Mouse (Mus musculus) spleen, adult 2 months (tissue): ENCODE measurements around the gene Unc79. TPM values are rescaled to one million over a fixed set of nuclear protein-coding genes. Genes with fewer than 3 reads are reported as not detected.

Experiments used
- DNase-seq, 2 experiments: peaks; one replicate each; pipeline versions ENCODE4 v3.0.0 to v3.0.0-alpha.2; 2012 to 2021; ENCODE audit warnings: low spot score in 2 of 2, low read depth in 1 of 2
- H3K27ac ChIP-seq: fragments of 200-500 bp; 2 replicates; pipeline ENCODE4 v1.5.1; 2012; ENCODE audit warnings: low read length, inconsistent platforms; ENCODE audit not compliant: insufficient read depth
- H3K27me3 ChIP-seq: fragments of 200-500 bp; 2 replicates; pipeline ENCODE4 v1.6.1; 2012; ENCODE audit warnings: mild to moderate bottlenecking, moderate library complexity, low read length, inconsistent platforms; ENCODE audit not compliant: control insufficient read depth, insufficient read depth
- H3K36me3 ChIP-seq: fragments of 200-500 bp; 2 replicates; pipeline ENCODE4 v1.6.1; 2012; ENCODE audit warnings: mild to moderate bottlenecking, low read length, inconsistent platforms; ENCODE audit not compliant: control insufficient read depth, insufficient read depth
- H3K4me1 ChIP-seq: fragments of 200-500 bp; 2 replicates; pipeline ENCODE4 v1.6.1; 2011; ENCODE audit warnings: inconsistent platforms; ENCODE audit not compliant: control insufficient read depth, insufficient read depth, insufficient read length
- H3K4me3 ChIP-seq: fragments of 200-500 bp; 2 replicates; pipeline ENCODE4 v1.5.1; 2011; ENCODE audit warnings: mild to moderate bottlenecking, inconsistent platforms; ENCODE audit not compliant: insufficient read depth, insufficient read length; ENCODE audit errors: extremely low read depth
- CTCF ChIP-seq: fragments of 200-500 bp; IDR thresholded peaks from 2 replicates; pipeline ENCODE4 v1.5.1; 2011; ENCODE audit warnings: mild to moderate bottlenecking, inconsistent platforms; ENCODE audit not compliant: insufficient read depth, insufficient read length, insufficient replicate concordance; ENCODE audit errors: extremely low read depth
- POLR2A ChIP-seq: fragments of 200-500 bp; IDR thresholded peaks from 2 replicates; pipeline ENCODE4 v1.6.1; 2011; ENCODE audit warnings: low read depth, low read length, inconsistent platforms
- WGBS: fragments of 180-500 bp; shearing (Covaris S2); methylation state at CpG from one replicate; pipeline ENCODE4 v1.1.7; 2018; 5-methylcytosine and 5-hydroxymethylcytosine counted together
- polyA plus RNA-seq: library from polyadenylated mRNA; depleted of rRNA; stranded (reverse); fragments of >200 nt; gene quantifications from 2 replicates; pipeline ENCODE4 v1.2.3, GENCODE M21; 2012

Unc79 gene
- polyA plus RNA-seq, 1 experiment = 0.12 TPM

DNA sequence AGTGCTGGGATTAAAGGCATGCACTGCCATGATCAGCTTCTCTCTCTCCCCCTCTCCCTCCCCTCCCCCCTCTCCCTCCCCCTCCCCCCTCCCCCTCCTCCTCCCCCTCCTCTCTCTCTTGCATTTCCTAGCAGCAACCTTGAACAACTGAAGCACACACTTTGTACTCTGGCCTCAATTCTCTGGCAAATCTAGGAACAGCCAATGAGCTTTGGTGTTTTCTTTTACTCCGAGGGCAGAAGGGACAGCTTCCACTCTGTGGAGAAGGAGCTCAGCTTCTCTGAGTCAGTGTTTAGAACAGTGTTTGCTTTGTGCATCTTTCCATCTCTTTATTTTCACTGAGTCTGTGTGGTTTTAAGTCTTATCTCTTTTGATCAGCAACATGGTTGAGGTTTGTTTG, 12.8 kb upstream of the Unc79 start:
- no peak overlapping the region for H3K4me3 ChIP-seq
- H3K36me3 ChIP-seq = no peaks in the 10 kb centered on the region
- no peaks in the 10 kb centered on the region for H3K4me1 ChIP-seq
- no peak overlapping the region for H3K27ac ChIP-seq
- H3K27me3 ChIP-seq = no peaks in the 10 kb centered on the region
- WGBS = 50% methylated on average over 1 of the region's 1 CpGs
- DNase-seq = no peak
- TF ChIP-seq POLR2A (no peak), CTCF (no peak)

DNA sequence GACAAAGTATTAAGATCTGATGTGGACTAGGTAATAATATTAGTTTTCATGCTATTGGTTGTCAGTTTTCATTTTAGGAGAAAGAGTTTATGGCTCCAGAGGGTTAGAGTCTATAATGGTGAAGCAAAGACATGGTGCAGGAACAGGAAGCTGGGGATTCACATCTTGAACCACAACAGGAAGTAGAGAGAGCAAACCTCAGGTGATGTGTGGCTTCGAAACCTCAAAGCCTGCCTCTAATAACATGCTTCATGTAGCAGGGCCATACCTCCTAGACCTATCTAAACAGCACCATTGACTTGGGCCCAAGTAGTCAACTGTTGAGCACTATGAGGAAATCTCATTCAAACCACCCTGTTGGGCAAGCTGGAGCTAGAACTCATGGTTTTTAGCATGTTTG, 3.1 kb upstream of the Unc79 start:
- Histone ChIP-seq H3K4me1 (peaks cover 3% of the 10 kb centered on the region; the same call in 1 of the 2 replicates), H3K27ac (no peak overlapping the region), H3K27me3 (peaks cover 14% of the 10 kb centered on the region), H3K36me3 (no peaks in the 10 kb centered on the region), H3K4me3 (no peak overlapping the region)
- DNase-seq = no peak
- WGBS = 32% methylated on average over 1 of the region's 1 CpGs
- TF ChIP-seq CTCF = no peak
- no peak for TF ChIP-seq POLR2A

DNA sequence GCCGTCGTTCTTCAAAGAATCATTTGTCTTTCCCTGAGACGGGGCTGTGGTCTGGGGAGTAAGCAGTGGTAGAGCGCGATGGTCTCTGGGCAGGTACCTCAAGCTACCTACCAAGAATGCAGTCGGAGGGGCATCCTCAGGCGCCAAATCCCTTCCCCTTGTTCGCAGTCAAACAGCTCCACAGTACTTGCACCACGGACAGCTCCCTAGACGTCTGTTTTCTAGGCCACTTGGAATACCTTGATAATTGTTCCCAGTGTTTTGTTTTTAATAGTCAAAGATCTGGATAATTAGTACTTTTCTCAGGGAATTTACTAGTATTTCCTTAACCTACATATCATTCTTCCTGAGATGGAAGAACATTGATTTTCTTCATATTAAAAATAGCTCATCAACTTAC, 833 bp upstream of the Unc79 start:
- no peak for DNase-seq
- TF ChIP-seq CTCF = no peak
- no peak for TF ChIP-seq POLR2A
- H3K27ac ChIP-seq = no peak overlapping the region
- peaks cover 14% of the 10 kb centered on the region for H3K27me3 ChIP-seq
- H3K4me3 ChIP-seq = no peak overlapping the region
- H3K4me1 ChIP-seq = peaks cover 3% of the 10 kb centered on the region; the same call in 1 of the 2 replicates
- 27% methylated on average over 10 of the region's 10 CpGs for WGBS
- no peaks in the 10 kb centered on the region for H3K36me3 ChIP-seq

DNA sequence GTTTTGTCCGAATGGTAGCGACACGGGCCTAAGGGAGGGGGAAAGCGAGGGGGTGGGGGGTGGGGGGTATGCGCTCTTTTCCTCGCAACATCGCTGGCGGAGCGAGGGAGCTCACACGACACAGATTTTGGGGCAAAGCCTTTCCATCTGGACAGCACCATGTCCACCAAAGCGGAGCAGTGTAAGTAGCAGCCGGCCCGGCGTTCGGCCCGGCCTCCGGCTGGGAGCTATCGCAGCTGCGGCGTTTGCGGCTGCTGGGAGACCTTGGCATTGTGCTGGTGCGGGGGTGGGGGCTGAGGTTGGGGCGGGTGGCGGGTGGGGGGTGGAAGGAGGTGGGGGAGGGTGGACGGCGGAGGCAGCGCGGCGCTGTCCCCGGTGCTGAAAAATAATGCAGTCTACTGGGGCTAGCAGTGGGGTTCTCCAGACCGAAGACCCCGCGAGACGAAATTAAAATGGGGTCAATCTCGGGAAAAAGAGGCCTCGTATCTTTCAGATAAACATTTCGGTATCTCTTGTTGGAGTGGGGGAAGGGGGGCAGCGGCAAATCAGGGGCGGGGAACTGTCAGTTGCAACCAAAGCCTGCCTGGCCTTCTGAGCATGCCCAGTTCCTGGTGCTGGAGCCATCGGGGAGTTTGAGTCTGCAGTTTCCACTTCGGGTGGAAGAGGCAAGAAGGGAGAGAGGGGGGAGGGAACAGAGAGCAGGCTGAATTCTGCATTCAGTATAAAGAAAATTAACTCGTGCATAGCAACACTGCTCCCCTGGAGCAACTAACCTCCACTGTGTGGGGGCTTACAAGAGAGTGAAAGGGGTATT, 943 bp downstream of the Unc79 start:
- TF ChIP-seq CTCF = no peak
- TF ChIP-seq POLR2A = no peak
- Histone ChIP-seq H3K4me3 (no peak overlapping the region), H3K27ac (no peak overlapping the region), H3K36me3 (no peaks in the 10 kb centered on the region), H3K4me1 (peaks cover 3% of the 10 kb centered on the region; the same call in 1 of the 2 replicates), H3K27me3 (peaks cover 14% of the 10 kb centered on the region)
- 5% methylated on average over 42 of the region's 42 CpGs for WGBS
- no peak for DNase-seq

DNA sequence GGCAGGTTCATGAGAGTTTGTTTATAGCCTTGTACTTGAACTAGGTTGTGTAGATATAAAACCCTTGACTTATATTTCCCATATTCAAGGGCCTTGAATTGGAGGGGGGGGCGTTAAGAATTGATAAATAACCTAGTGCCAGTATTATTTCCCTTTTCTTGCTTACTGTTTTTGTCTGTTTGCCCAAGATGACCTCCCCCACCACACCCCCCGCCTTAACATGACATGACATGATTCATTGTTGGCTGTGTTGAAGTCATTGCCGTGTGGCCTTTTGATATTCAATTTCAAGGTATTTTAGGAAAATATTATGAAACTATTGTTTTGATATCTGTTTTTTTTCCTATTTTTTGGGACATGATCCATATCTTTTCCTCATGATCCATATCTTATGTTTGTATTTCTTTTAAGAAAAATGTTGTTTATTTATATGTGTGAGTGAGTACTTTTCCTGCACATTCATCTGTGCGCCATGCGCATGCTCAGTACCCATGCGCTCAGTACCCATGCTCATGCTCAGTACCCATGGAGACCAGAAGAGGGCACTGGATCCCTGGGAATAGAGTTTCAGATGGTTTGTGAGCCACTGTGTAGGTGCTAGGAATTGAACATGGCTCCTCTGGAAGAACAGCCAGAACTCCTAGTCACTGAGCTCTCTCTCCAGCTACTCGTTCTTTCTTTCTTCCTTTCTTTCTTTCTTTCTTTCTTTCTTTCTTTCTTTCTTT, 11.6 kb downstream of the Unc79 start:
- H3K4me3 ChIP-seq = no peak overlapping the region
- DNase-seq = no peak
- TF ChIP-seq POLR2A (no peak), CTCF (no peak)
- no peaks in the 10 kb centered on the region for H3K4me1 ChIP-seq
- H3K27ac ChIP-seq = no peak overlapping the region
- H3K27me3 ChIP-seq = no peaks in the 10 kb centered on the region
- H3K36me3 ChIP-seq = no peaks in the 10 kb centered on the region
- 88% methylated on average over 7 of the region's 7 CpGs for WGBS

DNA sequence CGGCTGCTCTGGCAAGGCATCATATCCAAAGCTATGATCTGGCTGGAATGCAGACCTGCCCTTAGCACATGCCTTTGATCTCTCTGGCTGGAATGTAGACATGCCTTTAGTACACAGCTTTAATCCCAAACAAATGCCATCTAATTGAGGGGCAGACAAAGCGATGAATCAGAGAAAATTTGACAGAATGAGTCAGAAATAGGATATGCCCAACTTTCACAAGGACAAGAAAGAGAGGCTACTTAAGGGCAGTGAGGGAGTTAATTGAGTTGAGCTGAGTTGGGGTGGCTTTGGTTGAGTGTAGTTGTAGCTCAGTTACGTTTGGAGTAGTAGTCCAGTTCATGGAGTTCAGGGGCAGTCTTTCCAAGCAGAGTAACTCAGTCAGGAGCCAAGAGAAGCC, 12.4 kb downstream of the Unc79 start:
- no peaks in the 10 kb centered on the region for H3K27me3 ChIP-seq
- 73% methylated on average over 3 of the region's 3 CpGs for WGBS
- no peak overlapping the region for H3K4me3 ChIP-seq
- no peak overlapping the region for H3K27ac ChIP-seq
- H3K36me3 ChIP-seq = no peaks in the 10 kb centered on the region
- no peak for TF ChIP-seq CTCF
- no peak for TF ChIP-seq POLR2A
- DNase-seq = no peak
- no peaks in the 10 kb centered on the region for H3K4me1 ChIP-seq
